Mouse (Mus musculus) neural tube, embryonic 14.5 days (tissue): Measurements from ENCODE around the gene Ccr8. TPM values are rescaled to one million over a fixed set of nuclear protein-coding genes. Genes with fewer than 3 reads are reported as not detected.

Experiments
- ATAC-seq: fragments of 200-750 bp; cut with Nextera tagmentation; 2 replicates; pipeline ENCODE4 v1.8.0; 2017; ENCODE audit warnings: low read depth, mild to moderate bottlenecking, moderate TSS enrichment, moderate library complexity
- H3K27ac ChIP-seq: fragments of 300-500 bp; sonication (generic); 2 replicates; pipeline ENCODE4 v1.5.1; 2014; ENCODE audit warnings: low read depth, mild to moderate bottlenecking, control low read depth, low read length, moderate library complexity, mixed read lengths
- H3K27me3 ChIP-seq: fragments of 300-500 bp; sonication (generic); 2 replicates; pipeline ENCODE4 v1.6.1; 2014; ENCODE audit warnings: low read length; ENCODE audit not compliant: control insufficient read depth, insufficient read depth
- H3K36me3 ChIP-seq: fragments of 300-500 bp; sonication (generic); 2 replicates; pipeline ENCODE4 v1.6.1; 2014; ENCODE audit warnings: low read length, mixed read lengths; ENCODE audit not compliant: control insufficient read depth, insufficient read depth
- H3K4me1 ChIP-seq: fragments of 300-500 bp; sonication (generic); 2 replicates; pipeline ENCODE4 v1.6.1; 2014; ENCODE audit warnings: low read length; ENCODE audit not compliant: control insufficient read depth, insufficient read depth
- H3K4me2 ChIP-seq: fragments of 300-500 bp; sonication (generic); 2 replicates; pipeline ENCODE4 v1.6.1; 2014; ENCODE audit warnings: mild to moderate bottlenecking, low read depth, low read length, control low read depth
- H3K4me3 ChIP-seq: fragments of 300-500 bp; sonication (generic); 2 replicates; pipeline ENCODE4 v1.5.1; 2014; ENCODE audit warnings: low read depth, low read length, control low read depth, mixed read lengths
- H3K9ac ChIP-seq: fragments of 300-500 bp; sonication (generic); replicated peaks from 2 replicates; pipeline ENCODE4 v1.6.1; 2014; ENCODE audit warnings: low read depth, mild to moderate bottlenecking, control low read depth, low read length, mixed read lengths
- H3K9me3 ChIP-seq: fragments of 300-500 bp; sonication (generic); 2 replicates; pipeline ENCODE4 v1.6.1; 2016; ENCODE audit warnings: low read length; ENCODE audit not compliant: control insufficient read depth
- WGBS: fragments of 180-500 bp; shearing (Covaris S2); extraction: QIAGEN DNeasy Blood & Tissue Kit; methylation state at CpG from one replicate; pipeline ENCODE4 v1.1.7; 2014; 5-methylcytosine and 5-hydroxymethylcytosine counted together
- polyA plus RNA-seq: library from polyadenylated mRNA; unstranded; fragments of >200 nt; fragmentation: Nextera tagmentation; extraction: Ambion mirVana; gene quantifications from 2 replicates; pipeline ENCODE4 v1.2.1, GENCODE M21; 2014

Gene Ccr8
- polyA plus RNA-seq, 1 experiment from 2014 or later = not detected

DNA sequence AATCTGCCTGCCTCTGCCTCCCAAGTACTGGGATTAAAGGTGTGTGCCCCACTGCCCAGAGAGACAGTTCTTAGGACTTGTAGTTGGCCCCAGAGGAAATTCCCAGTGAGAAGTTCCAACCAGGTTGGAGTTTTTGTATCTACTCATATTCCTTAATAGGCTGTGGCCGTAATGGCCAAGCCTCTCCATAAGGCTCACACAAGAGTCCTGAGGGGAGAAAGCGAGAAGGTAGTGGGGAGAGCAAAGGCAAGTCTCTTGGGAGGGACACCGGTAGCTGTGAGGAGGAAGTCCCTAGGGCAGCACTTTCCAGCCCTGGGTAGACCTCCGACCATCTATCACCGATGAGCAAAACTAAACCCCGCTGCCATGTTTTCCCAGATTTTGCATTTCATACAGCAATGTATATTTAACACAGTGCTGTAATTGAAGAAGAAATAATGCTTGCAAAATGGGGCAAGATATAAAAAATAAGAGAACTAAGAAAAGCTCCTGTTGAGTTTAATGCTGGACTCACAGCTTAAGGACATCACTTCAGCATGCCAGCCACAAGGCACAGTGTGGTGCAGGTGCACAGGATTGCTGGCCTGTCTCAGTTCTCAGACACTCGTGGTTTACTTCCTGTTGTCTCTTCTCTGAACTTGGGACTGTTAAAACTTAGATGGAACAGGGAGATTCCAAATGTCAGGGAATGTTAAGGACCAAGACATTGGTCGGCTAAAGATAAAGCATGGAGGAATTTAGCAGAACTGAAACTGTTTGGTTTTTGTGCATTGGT, 41.3 kb downstream of the Ccr8 start:
- H3K4me2 ChIP-seq = no peak overlapping the region
- peaks cover 38% of the 10 kb centered on the region for H3K36me3 ChIP-seq
- no peaks in the 10 kb centered on the region for H3K27me3 ChIP-seq
- no peak overlapping the region for H3K9ac ChIP-seq
- no peak overlapping the region for H3K4me3 ChIP-seq
- H3K27ac ChIP-seq = no peak overlapping the region
- no peaks in the 10 kb centered on the region for H3K9me3 ChIP-seq
- WGBS = 40% methylated on average over 8 of the region's 8 CpGs
- ATAC-seq = no peak
- H3K4me1 ChIP-seq = peaks cover 10% of the 10 kb centered on the region

DNA sequence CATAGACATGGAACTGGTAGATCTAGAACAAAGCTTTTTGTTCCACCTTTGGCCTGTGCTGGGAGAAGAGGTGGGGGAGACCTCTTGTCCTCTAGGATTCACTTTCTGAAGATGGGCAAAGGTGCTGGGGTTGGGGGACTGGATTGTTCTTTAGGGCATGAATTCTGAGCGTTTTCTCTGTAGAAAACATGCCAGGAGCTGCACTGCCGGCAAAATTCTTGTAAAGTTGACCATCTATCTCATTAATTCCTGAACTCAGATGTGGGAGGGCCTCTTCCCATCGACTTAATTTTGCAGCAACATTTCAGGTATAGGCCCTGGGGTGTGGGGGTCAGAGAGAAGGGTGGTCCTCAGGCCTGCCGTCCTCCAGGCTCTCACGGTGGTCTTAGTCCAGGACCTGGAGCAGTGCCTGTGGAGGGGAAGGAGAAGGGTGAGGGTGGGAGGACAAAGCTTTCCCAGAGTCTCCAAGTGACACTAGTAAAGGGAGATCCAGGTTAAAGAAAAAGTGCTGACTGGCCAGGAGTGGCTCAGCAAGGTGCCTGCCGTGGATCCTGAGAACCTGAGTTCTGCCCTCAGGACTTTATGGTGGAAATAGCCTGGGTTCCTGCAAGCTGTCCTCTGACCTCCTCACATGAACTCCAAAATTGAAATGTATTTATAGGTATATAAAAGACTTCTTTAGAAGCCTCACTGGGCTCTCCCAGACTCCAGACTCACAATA, 42.0 kb downstream of the Ccr8 start:
- peaks cover 36% of the 10 kb centered on the region for H3K36me3 ChIP-seq
- H3K4me2 ChIP-seq = no peak overlapping the region
- WGBS = 57% methylated on average over 6 of the region's 6 CpGs
- H3K4me1 ChIP-seq = peaks cover 4% of the 10 kb centered on the region
- no peak for ATAC-seq
- H3K27me3 ChIP-seq = no peaks in the 10 kb centered on the region
- H3K27ac ChIP-seq = no peak overlapping the region
- no peaks in the 10 kb centered on the region for H3K9me3 ChIP-seq
- no peak overlapping the region for H3K4me3 ChIP-seq
- H3K9ac ChIP-seq = no peak overlapping the region

DNA sequence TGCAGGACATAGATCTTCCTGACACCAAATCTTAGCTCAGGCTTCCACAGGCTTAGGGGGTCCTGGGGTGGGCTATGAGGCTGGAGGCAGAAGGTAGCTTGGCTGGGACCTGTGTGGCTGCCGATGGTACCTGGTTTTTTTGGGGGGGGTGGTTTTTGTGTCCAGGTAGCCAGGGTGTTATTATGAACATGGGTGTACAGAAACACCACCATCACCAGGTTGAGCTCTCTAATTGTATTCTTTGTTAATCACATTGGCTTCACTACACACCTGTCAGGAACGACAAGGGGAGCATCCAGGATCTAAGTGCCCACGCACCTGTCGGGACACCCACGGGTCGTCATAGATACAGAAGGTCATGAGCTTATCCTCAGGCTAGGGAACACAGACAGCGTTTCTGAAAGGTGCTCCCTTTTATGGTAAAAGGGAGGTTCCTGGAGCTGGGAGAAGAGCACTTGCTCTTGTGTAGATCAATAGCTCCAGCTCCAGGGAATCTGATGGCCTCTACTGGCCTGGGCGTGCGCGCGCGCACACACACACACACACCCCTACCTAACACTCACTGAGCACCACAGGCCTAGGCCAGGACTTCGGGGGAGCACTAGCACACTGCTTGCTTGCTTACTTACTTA, 42.7 kb downstream of the Ccr8 start:
- H3K9me3 ChIP-seq = no peaks in the 10 kb centered on the region
- no peaks in the 10 kb centered on the region for H3K27me3 ChIP-seq
- no peak overlapping the region for H3K4me2 ChIP-seq
- 84% methylated on average over 13 of the region's 13 CpGs for WGBS
- no peak overlapping the region for H3K27ac ChIP-seq
- H3K36me3 ChIP-seq = peaks cover 29% of the 10 kb centered on the region
- H3K4me3 ChIP-seq = no peak overlapping the region
- no peak for ATAC-seq
- no peak overlapping the region for H3K9ac ChIP-seq
- no peaks in the 10 kb centered on the region for H3K4me1 ChIP-seq

DNA sequence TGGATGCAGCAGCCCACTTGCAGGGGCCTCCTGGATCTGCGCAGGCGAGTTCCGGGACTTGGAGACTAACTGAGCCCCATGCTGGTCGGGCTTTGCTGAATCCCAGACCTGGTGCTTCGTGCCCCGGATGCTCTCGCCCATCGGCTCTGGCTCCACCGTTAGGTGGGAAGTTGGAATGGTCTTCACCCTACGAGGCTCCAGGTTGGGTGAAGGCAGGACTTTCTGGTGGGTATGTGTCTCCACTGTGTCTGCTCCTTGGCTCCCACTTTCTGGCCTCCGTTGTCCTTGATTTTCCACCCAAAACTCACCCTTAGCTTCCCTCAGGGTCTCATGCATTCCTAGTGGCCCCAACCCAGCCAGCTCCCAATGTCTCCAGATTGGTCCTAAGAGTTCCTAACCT, 43.5 kb downstream of the Ccr8 start:
- no peak for ATAC-seq
- no peaks in the 10 kb centered on the region for H3K9me3 ChIP-seq
- H3K36me3 ChIP-seq = peaks cover 22% of the 10 kb centered on the region
- no peak overlapping the region for H3K4me3 ChIP-seq
- H3K27ac ChIP-seq = no peak overlapping the region
- H3K4me1 ChIP-seq = no peaks in the 10 kb centered on the region
- 92% methylated on average over 11 of the region's 11 CpGs for WGBS
- H3K4me2 ChIP-seq = no peak overlapping the region
- no peaks in the 10 kb centered on the region for H3K27me3 ChIP-seq
- no peak overlapping the region for H3K9ac ChIP-seq

DNA sequence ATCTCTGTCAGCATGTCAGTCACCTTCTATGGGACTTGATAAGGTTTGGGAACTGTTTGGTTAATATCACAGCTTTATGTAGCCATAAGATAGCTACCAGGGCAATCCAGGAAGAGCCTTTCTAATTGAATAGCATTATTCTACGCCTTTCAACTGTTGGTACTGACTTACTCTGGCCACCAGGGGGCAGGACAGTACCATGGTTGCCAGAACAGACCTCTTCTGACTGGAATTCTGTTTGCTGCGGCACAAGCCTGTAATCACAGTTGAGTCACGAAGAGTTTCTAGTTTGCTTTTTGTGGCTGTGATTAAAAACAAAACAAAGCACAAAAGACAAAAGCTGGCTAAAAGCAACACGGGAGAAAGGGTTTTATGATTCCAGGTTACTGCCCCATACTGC, 48.7 kb downstream of the Ccr8 start:
- Histone ChIP-seq H3K9ac (no peak overlapping the region), H3K4me3 (no peak overlapping the region), H3K27ac (no peak overlapping the region), H3K4me1 (no peaks in the 10 kb centered on the region), H3K9me3 (no peaks in the 10 kb centered on the region), H3K27me3 (no peaks in the 10 kb centered on the region), H3K36me3 (no peaks in the 10 kb centered on the region), H3K4me2 (no peak overlapping the region)
- peak; percentile 79 for ATAC-seq
- 15% methylated on average over 4 of the region's 4 CpGs for WGBS

DNA sequence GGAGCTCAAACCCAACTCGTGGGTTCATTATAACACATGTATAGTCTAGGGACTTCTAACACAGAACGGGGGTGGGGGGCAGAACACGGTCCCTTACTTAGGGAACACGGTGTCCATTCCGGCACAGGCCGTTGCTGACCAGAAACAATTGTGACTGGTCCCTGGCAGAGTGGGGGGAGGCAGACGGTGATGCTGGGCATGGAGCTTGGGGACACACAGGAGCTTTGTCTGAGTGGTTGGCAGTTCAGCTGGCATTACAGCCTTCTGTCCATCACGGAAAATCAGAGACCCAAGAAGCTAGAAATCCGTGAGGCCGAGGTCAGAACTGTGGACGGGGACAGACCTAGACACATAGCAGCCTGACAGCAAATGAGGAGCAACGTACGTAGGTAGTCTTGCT, 52.6 kb downstream of the Ccr8 start:
- no peak overlapping the region for H3K9ac ChIP-seq
- H3K4me1 ChIP-seq = no peaks in the 10 kb centered on the region
- H3K27ac ChIP-seq = no peak overlapping the region
- no peaks in the 10 kb centered on the region for H3K9me3 ChIP-seq
- H3K36me3 ChIP-seq = no peaks in the 10 kb centered on the region
- no peaks in the 10 kb centered on the region for H3K27me3 ChIP-seq
- WGBS = 84% methylated on average over 13 of the region's 13 CpGs
- no peak overlapping the region for H3K4me3 ChIP-seq
- no peak for ATAC-seq
- no peak overlapping the region for H3K4me2 ChIP-seq

Other genes with a start within 250 kb of the Ccr8 start
- gene Wdr48, start 197.2 kb upstream of the Ccr8 start, polyA plus RNA-seq = 55.6 and 68.5 TPM in 2 replicates
- 20.6 and 23.3 TPM in 2 replicates for gene Gorasp1, start 154.5 kb upstream of the Ccr8 start, polyA plus RNA-seq
- gene Ttc21a, start 154.5 kb upstream of the Ccr8 start, polyA plus RNA-seq = 0.54 and 0.74 TPM in 2 replicates
- gene Csrnp1, start 107.5 kb upstream of the Ccr8 start, polyA plus RNA-seq = 0.20 and 0.75 TPM in 2 replicates
- gene Xirp1, start 68.5 kb upstream of the Ccr8 start, polyA plus RNA-seq = 0.03 TPM in 1 of 2 replicates, not detected in the other
- 7.1 and 9.8 TPM in 2 replicates for gene Cx3cr1, start 22.2 kb upstream of the Ccr8 start, polyA plus RNA-seq
- gene Slc25a38, start 18.3 kb downstream of the Ccr8 start, polyA plus RNA-seq = 38.1 and 43.8 TPM in 2 replicates
- gene Rpsa, start 35.6 kb downstream of the Ccr8 start, polyA plus RNA-seq = 1,052 and 1,113 TPM in 2 replicates
- 0.16 and 0.52 TPM in 2 replicates for gene Mobp, start 57.6 kb downstream of the Ccr8 start, polyA plus RNA-seq
- 5.2 and 6.3 TPM in 2 replicates for gene Myrip, start 209.4 kb downstream of the Ccr8 start, polyA plus RNA-seq